Mouse (Mus musculus): ENCODE data around the gene Ccdc167. TPM values are rescaled to one million over a fixed set of nuclear protein-coding genes. Genes with fewer than 3 reads are reported as not detected.

Ccdc167 gene
- total RNA-seq (2021): 10 to 100 TPM; 15.3 to 18.4 TPM

GRCm38 (mm10) chr17:29716732-29717445 lies at the start of gene Ccdc167:
Ccdc167 (minus strand) TSS chr17:29717044.
- DNase-seq: peak; percentile 98

DNA sequence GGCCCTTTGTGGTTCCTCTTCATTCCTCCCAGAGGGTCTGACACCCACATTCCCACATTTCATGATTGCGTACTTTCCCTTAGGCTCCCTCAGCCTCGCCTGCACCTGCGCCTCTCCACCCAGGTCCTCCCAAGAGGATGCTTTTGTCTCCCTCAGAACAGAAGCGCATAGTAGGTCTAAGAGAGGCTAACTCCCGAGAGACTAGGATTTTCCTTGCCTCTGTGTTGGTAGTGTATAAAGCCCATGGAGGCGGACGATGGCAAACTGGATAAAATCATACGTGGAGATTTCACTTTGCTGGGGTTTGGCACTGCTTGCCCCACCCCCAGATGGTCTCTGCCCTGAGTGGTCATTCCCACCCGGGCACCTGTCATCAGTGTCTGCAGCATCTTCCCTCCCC lies 48.5 kb upstream of the Ccdc167 start:
- DNase-seq: no peak

GRCm38 (mm10) chr17:29762551-29762950 lies 45.7 kb upstream of the Ccdc167 start:
- peak; percentile 61 for DNase-seq

DNA sequence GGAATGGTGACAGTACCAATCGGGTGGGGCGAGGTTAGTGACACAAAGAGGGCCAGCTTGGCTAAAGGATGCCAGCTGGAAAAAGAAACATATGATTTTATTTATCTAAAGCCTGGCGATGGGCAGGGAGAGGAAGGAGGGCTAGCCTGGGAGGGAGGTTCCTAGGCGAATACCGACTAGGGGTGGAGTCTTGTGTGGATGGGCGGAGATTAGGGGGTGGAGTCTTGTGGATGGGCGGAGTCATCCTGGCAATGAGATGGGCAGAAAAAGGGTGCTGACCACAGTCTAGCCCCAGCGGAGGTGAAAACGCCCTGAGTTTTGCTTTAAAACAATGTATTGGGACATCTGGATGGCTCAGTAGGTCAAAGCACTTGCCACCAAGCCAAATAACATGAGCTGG lies 45.1 kb upstream of the Ccdc167 start:
- DNase-seq: no peak

DNA sequence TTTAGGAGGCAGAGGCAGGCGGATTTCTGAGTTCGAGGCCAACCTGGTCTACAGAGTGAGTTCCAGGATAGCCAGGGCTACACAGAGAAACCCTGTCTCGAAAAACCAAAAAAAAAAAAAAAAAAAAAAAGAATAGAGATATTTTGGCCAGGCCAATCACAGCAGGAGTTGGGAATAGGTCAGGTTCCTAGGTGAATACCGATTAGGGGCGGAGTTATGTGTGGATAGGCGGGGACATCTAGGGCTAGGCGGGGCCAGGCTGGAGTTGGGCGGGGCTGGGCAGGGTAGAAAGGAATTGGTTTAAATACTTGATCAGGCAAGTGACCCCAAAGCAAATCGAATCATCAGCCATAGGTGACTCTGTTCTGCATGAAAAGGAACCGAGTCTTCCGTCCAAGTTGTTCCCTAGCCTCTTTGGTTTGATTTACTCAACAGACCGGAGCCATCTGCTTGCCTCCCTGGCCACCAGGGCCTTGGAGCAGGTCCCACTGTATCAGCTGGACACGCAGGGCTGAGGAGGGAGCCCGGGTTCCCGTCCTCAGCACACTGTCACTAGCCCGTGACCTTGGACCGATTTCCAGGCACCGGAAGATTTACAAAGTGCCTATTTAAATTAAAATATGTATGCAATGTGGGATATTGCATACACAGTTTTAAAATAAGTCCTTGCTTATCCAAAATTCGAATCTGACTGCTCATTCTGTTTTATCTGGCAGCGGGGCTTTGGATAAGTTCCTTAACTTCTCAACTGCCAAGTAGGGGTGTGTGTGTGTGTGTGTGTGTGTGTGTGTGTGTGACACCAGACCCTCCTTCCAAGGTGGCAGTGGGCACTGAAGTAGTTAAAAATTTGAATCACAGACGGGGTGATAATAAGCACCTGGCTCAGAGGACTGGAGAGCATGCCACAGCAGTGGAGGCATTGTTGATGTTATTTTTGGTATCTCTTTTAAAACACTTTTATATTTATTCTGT lies 43.8 kb upstream of the Ccdc167 start:
- DNase-seq: no peak

DNA sequence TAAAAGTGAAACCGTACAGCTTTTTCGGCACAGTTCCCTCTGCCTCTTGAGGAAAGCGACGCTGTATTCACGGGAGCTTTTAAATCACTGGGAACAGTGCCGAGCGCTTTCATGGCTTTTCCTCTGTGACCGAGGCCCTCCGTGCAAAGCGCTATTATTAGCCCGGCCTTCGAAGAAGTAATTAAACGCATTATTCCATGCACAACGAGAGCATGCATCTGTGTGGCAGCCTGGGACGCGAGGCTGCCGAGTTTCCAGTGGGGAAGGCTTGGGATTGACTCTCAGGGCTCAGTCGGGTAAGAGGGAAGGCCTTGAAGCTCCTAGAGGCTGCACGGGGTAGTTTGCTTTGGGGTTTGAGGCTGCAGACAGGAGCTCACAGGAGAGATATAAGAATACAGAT lies 43.1 kb upstream of the Ccdc167 start:
- DNase-seq: peak; percentile 42

GRCm38 (mm10) chr17:29756381-29756780 lies 39.5 kb upstream of the Ccdc167 start:
- DNase-seq: no peak

- DNase-seq: no peak
These were observed 37.7 kb upstream of the Ccdc167 start for GRCm38 (mm10) chr17:29754510-29754909.

- DNase-seq: no peak
These were observed 30.6 kb upstream of the Ccdc167 start for GRCm38 (mm10) chr17:29747466-29747865.

- DNase-seq: peak; percentile 84
These were observed 21.3 kb upstream of the Ccdc167 start for GRCm38 (mm10) chr17:29737849-29738804.

- DNase-seq: no peak
These were observed 19.7 kb upstream of the Ccdc167 start for GRCm38 (mm10) chr17:29736448-29737014.

DNA sequence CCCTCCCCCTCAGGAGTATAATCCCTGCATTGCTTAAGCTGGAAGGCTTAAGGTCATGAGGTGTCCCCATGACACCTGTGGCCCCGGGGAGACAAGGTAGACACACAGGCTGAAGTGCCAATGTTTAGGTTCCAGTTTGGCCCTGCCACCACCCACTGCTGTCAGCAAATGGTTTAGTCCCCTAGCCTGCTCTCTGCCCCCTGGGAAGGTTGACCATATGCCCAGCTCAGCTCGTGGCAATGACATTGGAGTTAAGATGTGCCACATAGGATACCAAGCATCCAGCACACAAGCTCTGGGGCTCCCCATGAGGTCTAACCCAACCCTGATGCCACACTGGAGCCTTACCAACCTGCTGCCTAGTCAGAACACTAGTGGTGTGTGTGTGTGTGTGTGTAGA lies 15.7 kb upstream of the Ccdc167 start:
- no peak for DNase-seq

GRCm38 (mm10) chr17:29731953-29732325 lies 15.1 kb upstream of the Ccdc167 start:
- no peak for DNase-seq

DNA sequence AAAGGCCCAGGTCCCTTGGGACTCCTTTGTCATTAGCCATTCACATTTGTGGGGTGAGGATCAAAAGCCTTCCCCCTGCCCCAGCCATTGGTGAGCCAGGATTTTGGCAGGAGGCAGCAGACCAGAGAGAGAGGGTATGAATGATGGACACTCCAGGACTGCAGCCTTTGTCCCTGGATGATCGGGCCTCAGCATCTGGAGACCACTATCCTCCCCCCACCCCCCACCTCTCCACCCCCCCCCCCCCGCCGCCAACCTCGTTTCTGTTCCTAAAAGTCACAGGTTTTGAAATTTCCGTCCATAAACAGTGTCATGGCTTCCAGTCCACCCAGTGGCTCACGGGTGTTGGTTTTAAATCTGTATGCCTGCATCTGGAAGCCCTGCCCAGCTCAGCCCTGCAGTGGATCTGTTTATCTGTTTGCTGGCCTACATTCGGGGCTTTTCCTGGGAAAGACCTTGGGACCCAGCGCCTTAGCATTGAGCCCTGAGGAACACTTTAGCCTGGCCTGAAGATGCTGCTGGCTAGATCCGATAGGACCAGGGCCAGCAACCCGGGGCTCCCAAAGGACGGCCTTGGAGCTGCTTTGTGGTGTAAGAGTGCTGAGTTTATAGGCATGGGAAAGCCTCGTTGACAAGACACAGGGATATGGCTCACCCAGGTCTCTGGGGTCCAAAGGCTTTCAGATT lies 14.6 kb upstream of the Ccdc167 start:
- DNase-seq: no peak

- peak; percentile 47 for DNase-seq
These were observed 13.8 kb upstream of the Ccdc167 start for GRCm38 (mm10) chr17:29730510-29731265.

GRCm38 (mm10) chr17:29728082-29728481 lies 11.2 kb upstream of the Ccdc167 start:
- DNase-seq: no peak

GRCm38 (mm10) chr17:29725027-29725620 lies 8.3 kb upstream of the Ccdc167 start:
- DNase-seq: no peak

DNA sequence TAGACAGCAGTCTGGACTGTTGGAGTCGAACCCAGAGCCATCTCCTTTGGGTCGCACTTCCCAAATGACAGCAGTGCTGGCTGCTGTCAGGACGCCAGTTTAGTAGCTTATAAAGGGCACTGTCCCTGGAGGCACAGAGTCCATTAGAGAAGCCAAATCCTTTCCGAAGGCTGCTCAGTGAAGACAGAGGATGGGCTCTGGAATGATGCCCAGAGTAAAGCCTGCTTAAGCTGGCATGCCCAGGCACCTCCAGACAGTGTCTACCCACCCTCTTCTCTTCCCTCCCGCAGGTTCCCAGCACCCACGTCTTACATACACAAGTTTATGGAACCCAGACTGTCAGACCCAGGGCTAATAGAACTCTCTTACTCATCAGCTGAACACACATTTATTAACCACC lies 7.8 kb upstream of the Ccdc167 start:
- no peak for DNase-seq

DNA sequence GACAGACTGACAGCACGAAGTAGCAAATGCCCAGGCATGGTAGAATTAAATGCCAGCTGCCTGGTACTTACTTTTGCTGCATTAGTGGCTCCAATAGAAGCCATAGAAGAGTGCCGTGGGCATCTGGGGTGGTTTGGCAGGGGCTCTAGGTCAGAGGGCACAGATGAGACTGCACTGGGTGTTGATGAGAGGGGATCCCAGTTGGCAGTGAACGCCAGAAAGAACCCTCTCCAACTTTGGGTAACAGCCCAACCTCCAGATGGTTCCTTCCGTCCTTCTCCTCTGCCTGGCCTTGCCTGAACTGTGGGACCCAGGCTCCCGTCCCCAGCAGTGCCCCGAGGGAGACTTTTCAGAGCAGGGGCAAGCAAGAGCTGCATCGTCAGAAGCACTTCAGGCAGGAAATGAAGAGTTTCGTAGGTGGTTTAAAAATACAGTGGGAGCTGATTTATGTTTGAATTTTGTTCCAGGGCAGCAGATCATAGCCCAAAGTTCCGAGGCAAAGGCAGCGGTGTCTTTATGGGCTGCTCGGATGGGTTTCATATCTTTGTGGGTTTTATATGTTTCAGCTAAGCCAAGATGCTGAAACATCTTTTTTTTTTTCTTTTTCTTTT lies 4.0 kb upstream of the Ccdc167 start:
- no peak for DNase-seq

Data from heart, postnatal 4 days (tissue).